Mouse (Mus musculus) common myeloid progenitor, adult 5-6 weeks (primary cell): Measurements from ENCODE around the gene Uqcrq. TPM values are rescaled to one million over a fixed set of nuclear protein-coding genes. Genes with fewer than 3 reads are reported as not detected.
"Not testable (repeated sequence)": the region's sequence is repeated elsewhere in the genome, so short reads cannot be mapped to it uniquely, and the experiment has no call there.

ENCODE experiments used
- ATAC-seq: replicated peaks from 2 replicates; pipeline ENCODE4 v1.8.0; 2016; ENCODE audit warnings: low read depth, mild to moderate bottlenecking, moderate TSS enrichment, inconsistent platforms; ENCODE audit not compliant: poor library complexity, severe bottlenecking
- total RNA-seq: library from RNA; stranded (forward); fragments of 200-1000, 187-1606 nt; gene quantifications from 2 replicates; pipeline ENCODE4 v1.2.3, GENCODE M21; 2017

The Uqcrq gene
- total RNA-seq, 1 experiment from 2014 or later, result 39.5 TPM

GRCm38 (mm10) chr11:53453031-53453430 lies 22.4 kb upstream of the Uqcrq start:
- no peak for ATAC-seq

GRCm38 (mm10) chr11:53452396-53452795 lies 21.8 kb upstream of the Uqcrq start:
- no peak for ATAC-seq

- no peak for ATAC-seq
Observed at GRCm38 (mm10) chr11:53451361-53451760, 20.7 kb upstream of the Uqcrq start.

- ATAC-seq, result 0 out of 2 replicates have a peak, but pooled peaks have one; percentile 18
Observed at GRCm38 (mm10) chr11:53450070-53450705, 19.6 kb upstream of the Uqcrq start.

- ATAC-seq, result no peak
Observed at GRCm38 (mm10) chr11:53448529-53448928, 17.9 kb upstream of the Uqcrq start.

- ATAC-seq, result no peak
Observed at GRCm38 (mm10) chr11:53447996-53448395, 17.4 kb upstream of the Uqcrq start.

GRCm38 (mm10) chr11:53446183-53446582 lies 15.6 kb upstream of the Uqcrq start:
- no peak for ATAC-seq

GRCm38 (mm10) chr11:53445562-53445961 lies 14.9 kb upstream of the Uqcrq start:
- no peak for ATAC-seq

GRCm38 (mm10) chr11:53443861-53444260 lies 13.2 kb upstream of the Uqcrq start:
- ATAC-seq, result no peak

- ATAC-seq, result peak; percentile 87
Observed at GRCm38 (mm10) chr11:53441921-53442320, 11.3 kb upstream of the Uqcrq start.

- ATAC-seq, result no peak
Observed at GRCm38 (mm10) chr11:53436338-53436737, 5.7 kb upstream of the Uqcrq start.

GRCm38 (mm10) chr11:53435504-53435903 lies 4.9 kb upstream of the Uqcrq start:
- ATAC-seq, result no peak

GRCm38 (mm10) chr11:53433057-53433456 lies 2.4 kb upstream of the Uqcrq start:
- no peak for ATAC-seq

GRCm38 (mm10) chr11:53431347-53432056 lies 871 bp upstream of the Uqcrq start:
- ATAC-seq, result 0 out of 2 replicates have a peak, but pooled peaks have one; percentile 2

GRCm38 (mm10) chr11:53430300-53430669 lies 346 bp downstream of the Uqcrq start:
- peak; percentile 22 for ATAC-seq

GRCm38 (mm10) chr11:53429182-53429581 lies 1.4 kb downstream of the Uqcrq start:
- no peak for ATAC-seq

GRCm38 (mm10) chr11:53428716-53429057 lies 1.9 kb downstream of the Uqcrq start:
- ATAC-seq, result no peak

- ATAC-seq, result no peak
Observed at GRCm38 (mm10) chr11:53427993-53428715, 2.5 kb downstream of the Uqcrq start.

GRCm38 (mm10) chr11:53426914-53427313 lies 3.7 kb downstream of the Uqcrq start:
- ATAC-seq, result not testable (repeated sequence)

- ATAC-seq, result no peak
Observed at GRCm38 (mm10) chr11:53425711-53426255, 4.8 kb downstream of the Uqcrq start.

GRCm38 (mm10) chr11:53425251-53425650 lies 5.4 kb downstream of the Uqcrq start:
- no peak for ATAC-seq
